Mouse (Mus musculus): ENCODE measurements around the gene Slc24a3. TPM values are rescaled to one million over a fixed set of nuclear protein-coding genes. Genes with fewer than 3 reads are reported as not detected.

Gene Slc24a3
- total RNA-seq, 2 experiments from 2014 or later: 1.3 to 2.0 TPM

GRCm38 (mm10) chr2:145318916-145319315, 151.4 kb downstream of the Slc24a3 start:
- no peak for TF ChIP-seq CTCF (IDR thresholded peaks at IDR 0.05)
- Histone ChIP-seq H3K27ac (no peak overlapping the region), H3K4me3 (no peak overlapping the region)
- no peak for DNase-seq
- intact Hi-C loops (cut with DNase I): no loop called here

GRCm38 (mm10) chr2:145321287-145321686, 153.7 kb downstream of the Slc24a3 start:
- no peak for TF ChIP-seq CTCF (IDR thresholded peaks at IDR 0.05)
- Histone ChIP-seq H3K27ac (no peak overlapping the region), H3K4me3 (no peak overlapping the region)
- DNase-seq: no peak
- intact Hi-C loops (cut with DNase I): no loop called here

DNA sequence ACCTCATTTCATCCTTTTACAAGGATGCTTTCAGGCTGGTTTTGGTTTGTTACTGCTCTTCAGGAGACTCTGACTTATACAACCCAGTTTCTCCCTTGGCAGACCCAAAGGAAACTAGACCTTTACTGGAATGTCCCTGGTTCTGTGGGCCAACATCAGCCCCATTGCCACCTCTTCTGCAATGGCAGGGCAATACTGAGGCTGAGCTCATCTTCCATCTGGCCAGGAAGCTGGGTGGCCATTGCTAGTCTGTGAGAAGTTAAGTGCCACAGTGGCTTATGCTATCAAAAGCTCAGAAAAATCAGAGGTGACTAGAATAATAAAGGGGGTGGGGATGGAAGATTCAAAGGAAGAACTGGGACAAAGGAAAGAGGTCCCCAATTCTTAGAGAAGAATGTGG, 154.2 kb downstream of the Slc24a3 start:
- H3K4me3 ChIP-seq: no peak overlapping the region
- no peak overlapping the region for H3K27ac ChIP-seq
- no peak for TF ChIP-seq CTCF (IDR thresholded peaks at IDR 0.05)
- DNase-seq: no peak
- intact Hi-C loops (cut with DNase I): no loop called here

DNA sequence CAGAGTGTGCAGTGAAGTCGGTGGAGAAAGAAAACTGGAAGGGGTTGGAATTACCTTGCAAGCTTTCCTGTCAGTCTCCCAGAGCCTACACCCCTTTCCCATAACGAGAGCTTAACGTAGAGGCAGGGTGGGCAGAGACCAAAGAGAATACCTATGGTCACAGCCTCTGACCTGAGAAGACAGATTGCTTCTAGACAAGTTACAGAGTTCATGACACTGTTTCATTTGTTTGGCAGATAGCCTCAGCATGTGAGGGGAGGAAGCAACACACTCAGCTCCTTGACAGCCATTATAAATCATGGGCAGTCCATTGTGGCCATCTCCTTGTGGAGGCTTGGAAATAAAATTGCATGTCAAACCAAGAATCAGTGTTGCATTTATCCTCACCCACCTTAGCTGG, 156.9 kb downstream of the Slc24a3 start:
- no peak overlapping the region for H3K4me3 ChIP-seq
- no peak for DNase-seq
- intact Hi-C loops (cut with DNase I): no loop called here
- TF ChIP-seq CTCF (IDR thresholded peaks at IDR 0.05): no peak
- H3K27ac ChIP-seq: no peak overlapping the region

GRCm38 (mm10) chr2:145325852-145326251, 158.3 kb downstream of the Slc24a3 start:
- no peak overlapping the region for H3K4me3 ChIP-seq
- no peak for TF ChIP-seq CTCF (IDR thresholded peaks at IDR 0.05)
- intact Hi-C loops (cut with DNase I): no loop called here
- DNase-seq: no peak
- H3K27ac ChIP-seq: no peak overlapping the region

- DNase-seq: no peak
- no peak for TF ChIP-seq CTCF (IDR thresholded peaks at IDR 0.05)
- intact Hi-C loops (cut with DNase I): no loop called here
- H3K4me3 ChIP-seq: no peak overlapping the region
- no peak overlapping the region for H3K27ac ChIP-seq
These were observed 159.0 kb downstream of the Slc24a3 start for GRCm38 (mm10) chr2:145326544-145326943.

DNA sequence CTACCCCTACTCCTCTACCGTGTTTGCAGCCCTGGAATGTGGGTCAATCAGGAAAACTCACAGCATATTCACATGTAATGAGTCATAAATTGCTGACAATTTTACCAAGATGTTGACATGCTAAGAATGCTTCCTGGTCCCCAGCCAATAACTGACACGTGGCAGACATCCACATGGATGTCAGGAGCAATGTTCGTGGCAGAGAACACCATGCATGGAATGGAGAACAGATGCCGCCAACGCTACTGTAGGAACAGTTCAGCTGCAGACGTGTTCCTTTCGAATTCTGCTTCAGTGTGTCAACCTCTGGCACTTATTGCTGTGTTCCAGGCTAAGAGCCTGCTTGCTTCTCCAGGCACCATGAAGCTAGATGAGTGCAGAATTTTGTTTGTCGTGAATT, 162.2 kb downstream of the Slc24a3 start:
- Histone ChIP-seq H3K4me3 (no peak overlapping the region), H3K27ac (no peak overlapping the region)
- DNase-seq: peak; percentile 28
- no peak for TF ChIP-seq CTCF (IDR thresholded peaks at IDR 0.05)
- intact Hi-C loops (cut with DNase I): no loop called here

GRCm38 (mm10) chr2:145331525-145331924, 164.0 kb downstream of the Slc24a3 start:
- TF ChIP-seq CTCF (IDR thresholded peaks at IDR 0.05): no peak
- Histone ChIP-seq H3K4me3 (no peak overlapping the region), H3K27ac (no peak overlapping the region)
- intact Hi-C loops (cut with DNase I): no loop called here
- no peak for DNase-seq

DNA sequence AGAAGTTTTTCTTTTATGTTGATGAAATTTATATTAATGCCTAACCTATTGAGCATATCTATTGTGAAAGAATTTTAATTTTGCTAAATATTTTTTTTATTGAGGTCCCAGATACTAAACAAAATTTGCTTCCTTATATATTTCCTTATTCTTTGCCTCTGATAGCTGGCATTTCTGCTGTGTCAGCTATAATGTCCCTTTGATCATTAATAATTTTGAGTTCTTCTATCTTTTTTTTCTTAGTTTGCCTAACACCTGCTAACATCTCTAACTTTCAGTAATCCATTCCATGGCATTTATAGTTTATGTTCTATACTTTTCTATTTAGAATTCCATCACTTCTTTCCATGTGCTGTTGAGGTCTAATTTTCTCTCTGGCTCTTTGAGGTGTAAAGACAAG, 165.9 kb downstream of the Slc24a3 start:
- intact Hi-C loops (cut with DNase I): no loop called here
- no peak for TF ChIP-seq CTCF (IDR thresholded peaks at IDR 0.05)
- H3K4me3 ChIP-seq: no peak overlapping the region
- H3K27ac ChIP-seq: no peak overlapping the region
- DNase-seq: no peak

GRCm38 (mm10) chr2:145336406-145336805, 168.9 kb downstream of the Slc24a3 start:
- intact Hi-C loops (cut with DNase I): no loop called here
- TF ChIP-seq CTCF (IDR thresholded peaks at IDR 0.05): no peak
- no peak for DNase-seq
- Histone ChIP-seq H3K27ac (no peak overlapping the region), H3K4me3 (no peak overlapping the region)

DNA sequence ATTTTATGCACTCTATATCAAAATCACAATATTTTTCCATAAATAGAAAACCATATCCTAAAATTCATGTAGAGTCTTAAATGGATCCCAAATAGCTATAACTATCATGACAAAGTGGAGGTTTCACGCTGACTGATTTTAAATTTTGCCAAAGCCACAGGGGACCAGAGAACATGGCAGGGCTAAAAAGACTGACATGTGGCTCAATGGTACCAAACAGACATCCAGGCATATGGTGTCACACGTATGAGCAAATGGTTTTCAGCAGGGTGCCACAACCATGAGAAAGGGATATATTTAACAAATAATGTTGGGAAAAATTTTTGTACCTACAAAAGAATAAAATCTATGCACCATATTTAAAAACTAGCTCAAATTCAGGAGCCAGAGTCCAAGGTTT, 173.3 kb downstream of the Slc24a3 start:
- intact Hi-C loops (cut with DNase I): no loop called here

GRCm38 (mm10) chr2:145342956-145343355, 175.4 kb downstream of the Slc24a3 start:
- TF ChIP-seq CTCF (IDR thresholded peaks at IDR 0.05): no peak
- Histone ChIP-seq H3K27ac (no peak overlapping the region), H3K4me3 (no peak overlapping the region)
- intact Hi-C loops (cut with DNase I): no loop called here
- DNase-seq: no peak

More for the DNA sequence above, 173.3 kb downstream of the Slc24a3 start:
- no peak overlapping the region for H3K4me3 ChIP-seq
- H3K27ac ChIP-seq: no peak overlapping the region
- no peak for DNase-seq
- TF ChIP-seq CTCF (IDR thresholded peaks at IDR 0.05): no peak

DNA sequence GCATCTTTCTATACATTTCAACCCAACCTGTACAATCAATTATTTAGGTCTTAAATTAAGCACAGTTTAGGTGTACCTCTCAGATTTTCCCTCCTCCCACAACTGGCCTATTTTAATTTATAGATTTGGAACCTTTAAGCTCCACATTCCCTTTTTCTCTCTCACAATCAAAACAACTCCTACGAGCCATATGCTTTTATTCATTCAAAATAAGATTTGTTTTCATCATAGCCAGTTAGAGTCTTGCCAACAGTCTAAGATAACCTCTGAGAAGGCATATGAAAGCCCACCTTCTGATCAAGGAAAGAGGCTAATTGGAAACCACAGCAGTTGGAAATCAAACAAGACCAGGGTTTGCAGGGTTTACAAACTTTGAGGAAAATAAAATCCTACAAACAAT, 177.0 kb downstream of the Slc24a3 start:
- DNase-seq: no peak
- Histone ChIP-seq H3K27ac (no peak overlapping the region), H3K4me3 (no peak overlapping the region)
- intact Hi-C loops (cut with DNase I): no loop called here
- no peak for TF ChIP-seq CTCF (IDR thresholded peaks at IDR 0.05)

- intact Hi-C loops (cut with DNase I): no loop called here
- Histone ChIP-seq H3K27ac (no peak overlapping the region), H3K4me3 (no peak overlapping the region)
- no peak for DNase-seq
- no peak for TF ChIP-seq CTCF (IDR thresholded peaks at IDR 0.05)
These were observed 186.2 kb downstream of the Slc24a3 start for GRCm38 (mm10) chr2:145353801-145354200.
